8 mouse cellular contexts compared by ENCODE assay signal in the genomic region with DNA sequence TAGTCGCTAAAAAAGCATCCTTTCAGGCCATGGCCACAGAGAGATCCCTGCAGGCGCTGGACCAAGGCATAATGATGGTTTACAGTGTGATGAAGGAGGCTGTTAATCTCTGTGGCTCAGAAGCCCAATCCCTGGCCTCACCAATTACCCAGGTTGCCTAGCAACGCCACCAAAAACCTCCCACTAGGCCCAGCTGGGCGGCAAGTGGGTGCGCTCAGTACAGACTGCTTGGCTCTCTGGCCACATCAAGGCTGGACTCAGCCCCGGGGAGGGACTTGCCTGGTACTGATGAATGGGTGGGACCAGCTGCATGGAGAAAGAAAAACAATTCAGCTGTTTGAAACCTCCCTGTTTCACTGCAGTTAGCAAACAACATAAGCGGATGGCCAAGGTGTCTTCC. TPM values are rescaled to one million over a fixed set of nuclear protein-coding genes. Genes with fewer than 3 reads are reported as not detected.
DNase-seq lines count a peak whose midpoint lies in the region; ATAC-seq and TF ChIP-seq lines count a peak whose summit lies in the region.

No protein-coding gene starts in this region.

- no peaks in the 10 kb centered on the region for H3K4me1 ChIP-seq in cerebellum, adult 2 months (ENCODE audit: control insufficient read depth, insufficient read depth, low read length)
- peaks cover 10% of the 10 kb centered on the region for H3K4me1 ChIP-seq in forebrain, embryonic 15.5 days

- DNase-seq in cerebellum, adult 2 months, result peak; percentile 21 to 43
- peak; percentile 27 to 46 for DNase-seq in layer of hippocampus, postnatal 25 days (ENCODE audit: extremely low spot score in 1 of 2, low spot score in 1 of 2)
- DNase-seq in ovary, adult 18-20 months (ENCODE audit: low spot score), result no peak
- DNase-seq in urinary bladder, postnatal 36 days (ENCODE audit: low spot score in 2 of 2), result no peak
- no peak for DNase-seq in testis, postnatal 10 days (ENCODE audit: low spot score)

- no peak overlapping the region for H3ac ChIP-seq in myocyte (ENCODE audit: control insufficient read depth, insufficient read length)

- H3K4me3 ChIP-seq in cerebellum, adult 2 months (replicated peaks; ENCODE audit: insufficient read depth, low read depth, low read length), result no peak overlapping the region
- no peak overlapping the region for H3K4me3 ChIP-seq in forebrain, embryonic 15.5 days
- no peak overlapping the region for H3K4me3 ChIP-seq in myocyte

- no peaks in the 10 kb centered on the region for H3K27me3 ChIP-seq in cerebellum, adult 2 months (ENCODE audit: control insufficient read depth, insufficient read depth, low read length)
- no peaks in the 10 kb centered on the region for H3K27me3 ChIP-seq in forebrain, embryonic 15.5 days
- H3K27me3 ChIP-seq in myocyte (ENCODE audit: control insufficient read depth, insufficient read depth, insufficient read length), result no peaks in the 10 kb centered on the region

- peak overlapping the region; percentile 83; the same call in 1 of the 2 replicates for H3K27ac ChIP-seq in cerebellum, adult 2 months (ENCODE audit: insufficient read depth, low read length)
- H3K27ac ChIP-seq in forebrain, embryonic 15.5 days (replicated peaks), result peak overlapping the region; percentile 58

- H3K79me2 ChIP-seq in myocyte (ENCODE audit: control insufficient read depth, insufficient read depth), result no peaks in the 10 kb centered on the region

- no peaks in the 10 kb centered on the region for H3K36me3 ChIP-seq in forebrain, embryonic 15.5 days
- no peaks in the 10 kb centered on the region for H3K36me3 ChIP-seq in myocyte (ENCODE audit: control insufficient read depth, insufficient read depth)

- no peak overlapping the region for H3K9ac ChIP-seq in forebrain, embryonic 15.5 days (replicated peaks)

- H3K9me3 ChIP-seq in forebrain, embryonic 15.5 days, result no peaks in the 10 kb centered on the region

- no peak overlapping the region for H3K4me2 ChIP-seq in forebrain, embryonic 15.5 days (replicated peaks)
- H3K4me2 ChIP-seq in myocyte (ENCODE audit: low read depth), result no peak overlapping the region

- TF ChIP-seq CTCF in cerebellum, adult 2 months (IDR thresholded peaks at IDR 0.05; ENCODE audit: borderline replicate concordance, insufficient read depth, low read depth, low read length), result no peak

- no peak for TF ChIP-seq POLR2A in cerebellum, adult 2 months (IDR thresholded peaks at IDR 0.05; ENCODE audit: borderline replicate concordance, insufficient read depth, low read length)
- no peak for TF ChIP-seq POLR2A in myocyte (IDR thresholded peaks at IDR 0.05; ENCODE audit: insufficient read length, low read depth)

- peak; percentile 93 for ATAC-seq in forebrain, embryonic 15.5 days (replicated peaks)
- ATAC-seq in megakaryocyte, adult 5-6 weeks (ENCODE audit: poor library complexity, severe bottlenecking), result no peak

- WGBS in cerebellum, adult 2 months, result 51% methylated on average over 7 of the region's 7 CpGs
- WGBS in forebrain, embryonic 15.5 days, result 24% methylated on average over 7 of the region's 7 CpGs

TF ChIP-seq in myocyte, 11 proteins besides CTCF, POLR2A, EP300 and RAD21:
- TF ChIP-seq E2F4 (IDR thresholded peaks at IDR 0.05; ENCODE audit: insufficient read depth) (no peak), USF1 (IDR thresholded peaks at IDR 0.05; ENCODE audit: low read depth) (no peak), MYOD1 (IDR thresholded peaks at IDR 0.05; ENCODE audit: control insufficient read depth in 1 of 3, insufficient read length in 2 of 3, low read depth in 2 of 3) (peak in 2 of 3 experiments; percentile 16 to 26), POLR2AphosphoS2 (IDR thresholded peaks at IDR 0.05; ENCODE audit: insufficient read length, low read depth) (no peak), SRF (IDR thresholded peaks at IDR 0.05; ENCODE audit: control insufficient read depth, insufficient read length, low read depth) (no peak), MYOG (IDR thresholded peaks at IDR 0.05; ENCODE audit: control insufficient read depth in 1 of 3, insufficient read depth in 1 of 3, insufficient read length in 2 of 3, low read depth in 2 of 3) (peak in 1 of 3 experiments; percentile 23), TCF3 (IDR thresholded peaks at IDR 0.05; ENCODE audit: insufficient read length, low read depth) (no peak), MAX (IDR thresholded peaks at IDR 0.05; ENCODE audit: low read depth) (no peak), CEBPB (IDR thresholded peaks at IDR 0.05; ENCODE audit: insufficient read depth, poor library complexity, severe bottlenecking) (no peak), TCF12 (IDR thresholded peaks at IDR 0.05; ENCODE audit: insufficient read depth, poor library complexity, severe bottlenecking) (no peak), REST (IDR thresholded peaks at IDR 0.05; ENCODE audit: insufficient read depth, insufficient read length) (no peak)

RNA-seq across cellular contexts. Expression of a gene that starts 10.2 kb away (rescaled TPM):
- polyA plus RNA-seq in cerebellum, adult 2 months (2012; rRNA removed), result 1.2 and 1.8 TPM in 2 replicates
- 0.92 and 1.2 TPM in 2 replicates for polyA plus RNA-seq in forebrain, embryonic 15.5 days (2015; fragmentation: Nextera tagmentation; extraction: Ambion mirVana)
- total RNA-seq in layer of hippocampus, postnatal 25 days (2021), result 1 to 10 TPM in 1 of 2 experiments, under 1 TPM in 1; 0.96 to 1.1 TPM
- 2.7 TPM for polyA plus RNA-seq in myocyte (2012; fragmentation: generic; extraction: Trizol)
- total RNA-seq in megakaryocyte, adult 5-6 weeks (2015), result not detected in 2 replicates
- total RNA-seq in megakaryocyte, adult 5-6 weeks (2017), result not detected in 2 replicates

RNA-seq across cellular contexts. Expression of a gene that starts 47.7 kb away (rescaled TPM):
- polyA plus RNA-seq in cerebellum, adult 2 months (2012; rRNA removed), result 43.1 and 43.6 TPM in 2 replicates
- 77.1 and 78.8 TPM in 2 replicates for polyA plus RNA-seq in forebrain, embryonic 15.5 days (2015; fragmentation: Nextera tagmentation; extraction: Ambion mirVana)
- 10 to 100 TPM; 52.3 to 61.3 TPM for total RNA-seq in layer of hippocampus, postnatal 25 days (2021)
- polyA plus RNA-seq in myocyte (2012; fragmentation: generic; extraction: Trizol), result 30.0 TPM
- total RNA-seq in megakaryocyte, adult 5-6 weeks (2015), result 74.3 and 79.4 TPM in 2 replicates
- total RNA-seq in megakaryocyte, adult 5-6 weeks (2017), result 34.1 and 35.0 TPM in 2 replicates

Comparison
In these comparisons a context has a peak if more than half of its experiments do, and no peak if none do; other contexts are left out.
1. DNase-seq: peak in cerebellum, adult 2 months (2 of 2) and layer of hippocampus, postnatal 25 days (2 of 2); none in ovary, adult 18-20 months (single experiment), urinary bladder, postnatal 36 days (0 of 2) and testis, postnatal 10 days (single experiment).